Mouse (Mus musculus): ENCODE results near the gene Dab1. TPM values are rescaled to one million over a fixed set of nuclear protein-coding genes. Genes with fewer than 3 reads are reported as not detected.

Dab1 gene
- polyA plus RNA-seq, 1 experiment = 1.5 TPM

- H3K4me3 ChIP-seq (replicated peaks; ENCODE audit: control insufficient read depth, low read depth, low read length) = no peak overlapping the region
- no peaks in the 10 kb centered on the region for H3K4me1 ChIP-seq (ENCODE audit: control insufficient read depth, insufficient read depth, low read length)
- TF ChIP-seq POLR2A (IDR thresholded peaks at IDR 0.05; ENCODE audit: borderline replicate concordance, control insufficient read depth, low read depth, low read length) (no peak), CTCF (IDR thresholded peaks at IDR 0.05; ENCODE audit: control insufficient read depth, insufficient read depth, low read length) (no peak)
- H3K27ac ChIP-seq (ENCODE audit: control insufficient read depth, insufficient read depth, low read depth, low read length, poor library complexity) = no peak overlapping the region
- WGBS = 76% methylated on average over 5 of the region's 5 CpGs
Measured at GRCm38 (mm10) chr4:104674706-104675105, 1055.5 kb downstream of the Dab1 start.

- Histone ChIP-seq H3K27ac (ENCODE audit: control insufficient read depth, insufficient read depth, low read depth, low read length, poor library complexity) (no peak overlapping the region), H3K4me1 (ENCODE audit: control insufficient read depth, insufficient read depth, low read length) (no peaks in the 10 kb centered on the region), H3K4me3 (replicated peaks; ENCODE audit: control insufficient read depth, low read depth, low read length) (no peak overlapping the region)
- 78% methylated on average over 7 of the region's 7 CpGs for WGBS
- TF ChIP-seq POLR2A (IDR thresholded peaks at IDR 0.05; ENCODE audit: borderline replicate concordance, control insufficient read depth, low read depth, low read length) (no peak), CTCF (IDR thresholded peaks at IDR 0.05; ENCODE audit: control insufficient read depth, insufficient read depth, low read length) (no peak)
Measured at GRCm38 (mm10) chr4:104678234-104678633, 1059.1 kb downstream of the Dab1 start.

GRCm38 (mm10) chr4:104680475-104680874 lies 1061.3 kb downstream of the Dab1 start:
- TF ChIP-seq CTCF (IDR thresholded peaks at IDR 0.05; ENCODE audit: control insufficient read depth, insufficient read depth, low read length) (no peak), POLR2A (IDR thresholded peaks at IDR 0.05; ENCODE audit: borderline replicate concordance, control insufficient read depth, low read depth, low read length) (no peak)
- Histone ChIP-seq H3K4me3 (replicated peaks; ENCODE audit: control insufficient read depth, low read depth, low read length) (no peak overlapping the region), H3K4me1 (ENCODE audit: control insufficient read depth, insufficient read depth, low read length) (no peaks in the 10 kb centered on the region), H3K27ac (ENCODE audit: control insufficient read depth, insufficient read depth, low read depth, low read length, poor library complexity) (no peak overlapping the region)
- 77% methylated on average over 4 of the region's 4 CpGs for WGBS

GRCm38 (mm10) chr4:104686137-104686809 lies 1067.1 kb downstream of the Dab1 start:
- Histone ChIP-seq H3K27ac (ENCODE audit: control insufficient read depth, insufficient read depth, low read depth, low read length, poor library complexity) (no peak overlapping the region), H3K4me1 (ENCODE audit: control insufficient read depth, insufficient read depth, low read length) (no peaks in the 10 kb centered on the region), H3K4me3 (replicated peaks; ENCODE audit: control insufficient read depth, low read depth, low read length) (no peak overlapping the region)
- WGBS = 70% methylated on average over 18 of the region's 18 CpGs
- TF ChIP-seq POLR2A (IDR thresholded peaks at IDR 0.05; ENCODE audit: borderline replicate concordance, control insufficient read depth, low read depth, low read length) (no peak), CTCF (IDR thresholded peaks at IDR 0.05; ENCODE audit: control insufficient read depth, insufficient read depth, low read length) (no peak)

GRCm38 (mm10) chr4:104689047-104689446 lies 1069.9 kb downstream of the Dab1 start:
- Histone ChIP-seq H3K4me1 (ENCODE audit: control insufficient read depth, insufficient read depth, low read length) (no peaks in the 10 kb centered on the region), H3K27ac (ENCODE audit: control insufficient read depth, insufficient read depth, low read depth, low read length, poor library complexity) (no peak overlapping the region), H3K4me3 (replicated peaks; ENCODE audit: control insufficient read depth, low read depth, low read length) (no peak overlapping the region)
- 85% methylated on average over 3 of the region's 3 CpGs for WGBS
- TF ChIP-seq POLR2A (IDR thresholded peaks at IDR 0.05; ENCODE audit: borderline replicate concordance, control insufficient read depth, low read depth, low read length) (no peak), CTCF (IDR thresholded peaks at IDR 0.05; ENCODE audit: control insufficient read depth, insufficient read depth, low read length) (no peak)

GRCm38 (mm10) chr4:104691026-104691425 lies 1071.9 kb downstream of the Dab1 start:
- Histone ChIP-seq H3K4me3 (replicated peaks; ENCODE audit: control insufficient read depth, low read depth, low read length) (no peak overlapping the region), H3K27ac (ENCODE audit: control insufficient read depth, insufficient read depth, low read depth, low read length, poor library complexity) (no peak overlapping the region), H3K4me1 (ENCODE audit: control insufficient read depth, insufficient read depth, low read length) (no peaks in the 10 kb centered on the region)
- TF ChIP-seq CTCF (IDR thresholded peaks at IDR 0.05; ENCODE audit: control insufficient read depth, insufficient read depth, low read length) (no peak), POLR2A (IDR thresholded peaks at IDR 0.05; ENCODE audit: borderline replicate concordance, control insufficient read depth, low read depth, low read length) (no peak)
- 82% methylated on average over 7 of the region's 7 CpGs for WGBS

- no peak overlapping the region for H3K27ac ChIP-seq (ENCODE audit: control insufficient read depth, insufficient read depth, low read depth, low read length, poor library complexity)
- no peak overlapping the region for H3K4me3 ChIP-seq (replicated peaks; ENCODE audit: control insufficient read depth, low read depth, low read length)
- TF ChIP-seq CTCF (IDR thresholded peaks at IDR 0.05; ENCODE audit: control insufficient read depth, insufficient read depth, low read length) (no peak), POLR2A (IDR thresholded peaks at IDR 0.05; ENCODE audit: borderline replicate concordance, control insufficient read depth, low read depth, low read length) (no peak)
- 84% methylated on average over 11 of the region's 11 CpGs for WGBS
- no peaks in the 10 kb centered on the region for H3K4me1 ChIP-seq (ENCODE audit: control insufficient read depth, insufficient read depth, low read length)
Measured at GRCm38 (mm10) chr4:104694188-104694587, 1075.0 kb downstream of the Dab1 start.

- H3K27ac ChIP-seq (ENCODE audit: control insufficient read depth, insufficient read depth, low read depth, low read length, poor library complexity) = no peak overlapping the region
- H3K4me3 ChIP-seq (replicated peaks; ENCODE audit: control insufficient read depth, low read depth, low read length) = no peak overlapping the region
- WGBS = 92% methylated on average over 3 of the region's 3 CpGs
- no peak for TF ChIP-seq CTCF (IDR thresholded peaks at IDR 0.05; ENCODE audit: control insufficient read depth, insufficient read depth, low read length)
- TF ChIP-seq POLR2A (IDR thresholded peaks at IDR 0.05; ENCODE audit: borderline replicate concordance, control insufficient read depth, low read depth, low read length) = no peak
- H3K4me1 ChIP-seq (ENCODE audit: control insufficient read depth, insufficient read depth, low read length) = no peaks in the 10 kb centered on the region
Measured at GRCm38 (mm10) chr4:104696522-104696921, 1077.4 kb downstream of the Dab1 start.

GRCm38 (mm10) chr4:104697703-104698102 lies 1078.5 kb downstream of the Dab1 start:
- TF ChIP-seq CTCF (IDR thresholded peaks at IDR 0.05; ENCODE audit: control insufficient read depth, insufficient read depth, low read length) (no peak), POLR2A (IDR thresholded peaks at IDR 0.05; ENCODE audit: borderline replicate concordance, control insufficient read depth, low read depth, low read length) (no peak)
- WGBS = 26% methylated on average over 4 of the region's 4 CpGs
- H3K4me1 ChIP-seq (ENCODE audit: control insufficient read depth, insufficient read depth, low read length) = no peaks in the 10 kb centered on the region

More at GRCm38 (mm10) chr4:104697703-104698102, 1078.5 kb downstream of the Dab1 start:
- no peak overlapping the region for H3K27ac ChIP-seq (ENCODE audit: control insufficient read depth, insufficient read depth, low read depth, low read length, poor library complexity)
- no peak overlapping the region for H3K4me3 ChIP-seq (replicated peaks; ENCODE audit: control insufficient read depth, low read depth, low read length)
